Mouse (Mus musculus) CH12.LX (cell line): Measurements from ENCODE around the gene Lsm2. TPM values are rescaled to one million over a fixed set of nuclear protein-coding genes. Genes with fewer than 3 reads are reported as not detected.

ENCODE experiments used
- DNase-seq: peaks from one replicate; pipeline ENCODE4 v3.0.0-alpha.2; 2013; ENCODE audit errors: extremely low read depth
- H3K27ac ChIP-seq: 2 replicates; pipeline ENCODE4 v1.5.1; 2012; ENCODE audit warnings: low read depth, mild to moderate bottlenecking, control low read depth, moderate library complexity; ENCODE audit not compliant: insufficient read depth
- H3K27me3 ChIP-seq: replicated peaks from 2 replicates; pipeline ENCODE3; 2012; ENCODE audit warnings: inconsistent platforms
- H3K36me3 ChIP-seq, 2 experiments: replicated peaks in 1 of 2; 2 replicates each; pipeline versions ENCODE3 to v1.6.1; 2012; ENCODE audit warnings: inconsistent platforms in 1 of 2, low read length in 1 of 2, mild to moderate bottlenecking in 1 of 2, mixed read lengths in 1 of 2, moderate library complexity in 1 of 2; ENCODE audit not compliant: control insufficient read depth in 1 of 2, insufficient read depth in 1 of 2
- H3K4me1 ChIP-seq, 2 experiments: 2 replicates each; pipeline ENCODE4 v1.6.1; 2012; ENCODE audit warnings: inconsistent platforms in 1 of 2, moderate library complexity in 1 of 2; ENCODE audit not compliant: insufficient read depth in 2 of 2, control insufficient read depth in 1 of 2
- H3K4me2 ChIP-seq: 2 replicates; pipeline ENCODE4 v1.6.1; 2012; ENCODE audit warnings: low read depth, mild to moderate bottlenecking, control low read depth; ENCODE audit not compliant: poor library complexity, insufficient read depth, severe bottlenecking
- H3K4me3 ChIP-seq, 3 experiments: fragments of 150-350 bp in 1 of 3; sonication (generic) in 1 of 3; replicated peaks in 1 of 3; 2 replicates each; pipeline versions ENCODE3 to v1.5.1; 2011 to 2012; ENCODE audit warnings: low read depth in 2 of 3, low read length in 2 of 3, mild to moderate bottlenecking in 2 of 3, moderate library complexity in 2 of 3, control low read depth in 1 of 3, improper control_type of control experiment in 1 of 3, inconsistent platforms in 1 of 3, mixed read lengths in 1 of 3; ENCODE audit not compliant: poor library complexity in 1 of 3
- H3K79me2 ChIP-seq: replicated peaks from 2 replicates; pipeline ENCODE4 v1.6.1; 2012; ENCODE audit warnings: mild to moderate bottlenecking, moderate library complexity; ENCODE audit not compliant: control insufficient read depth, poor library complexity, insufficient read depth, severe bottlenecking; ENCODE audit errors: extremely low read depth
- H3K9ac ChIP-seq: 2 replicates; pipeline ENCODE4 v1.6.1; 2012; ENCODE audit warnings: low read depth, mild to moderate bottlenecking, control low read depth, moderate library complexity; ENCODE audit not compliant: insufficient read depth
- H3K9me3 ChIP-seq: replicated peaks from 2 replicates; pipeline ENCODE3; 2012; ENCODE audit warnings: low read length, inconsistent platforms, mixed read lengths
- BHLHE40 ChIP-seq: IDR thresholded peaks from 2 replicates; pipeline ENCODE4 v1.6.1; 2011; ENCODE audit warnings: mild to moderate bottlenecking, low read depth, low read length, improper control_type of control experiment
- CHD2 ChIP-seq: IDR thresholded peaks from 2 replicates; pipeline ENCODE4 v1.6.1; 2011; ENCODE audit warnings: low read length, improper control_type of control experiment
- CTCF ChIP-seq, 2 experiments: IDR thresholded peaks in 1 of 2; conservative IDR thresholded peaks in 1 of 2; 2 replicates each; pipeline ENCODE4 v1.5.1; 2011 to 2012; ENCODE audit warnings: low read depth in 2 of 2, low read length in 2 of 2, improper control_type of control experiment in 1 of 2, inconsistent platforms in 1 of 2, mild to moderate bottlenecking in 1 of 2, moderate library complexity in 1 of 2
- E2F4 ChIP-seq: IDR thresholded peaks from 2 replicates; pipeline ENCODE4 v1.6.1; 2011; ENCODE audit warnings: low read depth, low read length, improper control_type of control experiment; ENCODE audit not compliant: insufficient replicate concordance
- ELF1 ChIP-seq: IDR thresholded peaks from 2 replicates; pipeline ENCODE4 v1.6.1; 2014; ENCODE audit warnings: low read depth, mild to moderate bottlenecking, inconsistent platforms, low read length, improper control_type of control experiment
- EP300 ChIP-seq: IDR thresholded peaks from 2 replicates; pipeline ENCODE4 v1.6.1; 2011; ENCODE audit warnings: low read length, improper control_type of control experiment
- ETS1 ChIP-seq: conservative IDR thresholded peaks from 2 replicates; pipeline ENCODE4 v1.6.1; 2012; ENCODE audit warnings: low read depth, mild to moderate bottlenecking, inconsistent platforms, low read length, improper control_type of control experiment, moderate library complexity
- HCFC1 ChIP-seq: IDR thresholded peaks from 2 replicates; pipeline ENCODE4 v1.6.1; 2012; ENCODE audit warnings: low read depth, mild to moderate bottlenecking, inconsistent platforms, low read length, improper control_type of control experiment
- IRF4 ChIP-seq: IDR thresholded peaks from 2 replicates; pipeline ENCODE4 v1.6.1; 2014; ENCODE audit warnings: low read depth, mild to moderate bottlenecking, inconsistent platforms, low read length, improper control_type of control experiment
- JUND ChIP-seq: conservative IDR thresholded peaks from 2 replicates; pipeline ENCODE4 v1.6.1; 2011; ENCODE audit warnings: low read depth, low read length, improper control_type of control experiment
- KAT2A ChIP-seq: IDR thresholded peaks from 2 replicates; pipeline ENCODE4 v1.6.1; 2012; ENCODE audit warnings: low read length, improper control_type of control experiment, inconsistent platforms; ENCODE audit not compliant: insufficient replicate concordance
- MAFK ChIP-seq: IDR thresholded peaks from 2 replicates; pipeline ENCODE4 v1.6.1; 2011; ENCODE audit warnings: low read length, improper control_type of control experiment; ENCODE audit not compliant: insufficient replicate concordance
- MXI1 ChIP-seq: IDR thresholded peaks from 2 replicates; pipeline ENCODE4 v1.6.1; 2011; ENCODE audit warnings: mild to moderate bottlenecking, low read depth, low read length, improper control_type of control experiment
- MYC ChIP-seq: IDR thresholded peaks from 2 replicates; pipeline ENCODE4 v1.6.1; 2011; ENCODE audit warnings: low read depth, mild to moderate bottlenecking, improper control_type of control experiment, low read length
- NELFE ChIP-seq: IDR thresholded peaks from 2 replicates; pipeline ENCODE4 v1.6.1; 2011; ENCODE audit warnings: low read depth, low read length, improper control_type of control experiment
- NRF1 ChIP-seq: IDR thresholded peaks from 2 replicates; pipeline ENCODE4 v1.6.1; 2014; ENCODE audit warnings: low read depth, mild to moderate bottlenecking, inconsistent platforms, low read length, improper control_type of control experiment, moderate library complexity
- PAX5 ChIP-seq: IDR thresholded peaks from 2 replicates; pipeline ENCODE4 v1.6.1; 2012; ENCODE audit warnings: low read length, inconsistent platforms, mixed read lengths
- POLR2A ChIP-seq: IDR thresholded peaks from 2 replicates; pipeline ENCODE4 v1.6.1; 2011; ENCODE audit warnings: low read depth, mild to moderate bottlenecking, improper control_type of control experiment, low read length
- RAD21 ChIP-seq: IDR thresholded peaks from 2 replicates; pipeline ENCODE4 v1.6.1; 2011; ENCODE audit warnings: low read depth, mild to moderate bottlenecking, low read length, improper control_type of control experiment, moderate library complexity
- RCOR1 ChIP-seq: conservative IDR thresholded peaks from 2 replicates; pipeline ENCODE4 v1.6.1; 2012; ENCODE audit warnings: low read depth, mild to moderate bottlenecking, inconsistent platforms, low read length, improper control_type of control experiment
- SIN3A ChIP-seq: IDR thresholded peaks from 2 replicates; pipeline ENCODE4 v1.6.1; 2012; ENCODE audit warnings: low read length, improper control_type of control experiment, inconsistent platforms
- SMC3 ChIP-seq: IDR thresholded peaks from 2 replicates; pipeline ENCODE4 v1.6.1; 2011; ENCODE audit warnings: low read depth, low read length, improper control_type of control experiment
- TBP ChIP-seq: conservative IDR thresholded peaks from 2 replicates; pipeline ENCODE4 v1.6.1; 2011; ENCODE audit warnings: low read depth, low read length, improper control_type of control experiment
- TCF12 ChIP-seq: IDR thresholded peaks from 2 replicates; pipeline ENCODE4 v1.6.1; 2014; ENCODE audit warnings: low read depth, mild to moderate bottlenecking, inconsistent platforms, low read length, improper control_type of control experiment
- USF1 ChIP-seq: IDR thresholded peaks from 2 replicates; pipeline ENCODE4 v1.6.1; 2014; ENCODE audit warnings: low read depth, mild to moderate bottlenecking, inconsistent platforms, low read length, improper control_type of control experiment
- USF2 ChIP-seq: conservative IDR thresholded peaks from 2 replicates; pipeline ENCODE4 v1.6.1; 2011; ENCODE audit warnings: low read depth, low read length, improper control_type of control experiment
- ZC3H11A ChIP-seq: IDR thresholded peaks from 2 replicates; pipeline ENCODE4 v1.6.1; 2012; ENCODE audit warnings: low read depth, mild to moderate bottlenecking, inconsistent platforms, low read length, improper control_type of control experiment
- ZKSCAN1 ChIP-seq: IDR thresholded peaks from 2 replicates; pipeline ENCODE4 v1.6.1; 2012; ENCODE audit warnings: low read depth, inconsistent platforms, low read length, improper control_type of control experiment, borderline replicate concordance
- ZMIZ1 ChIP-seq: IDR thresholded peaks from 2 replicates; pipeline ENCODE4 v1.6.1; 2012; ENCODE audit warnings: low read depth, mild to moderate bottlenecking, inconsistent platforms, low read length, improper control_type of control experiment
- ZNF384 ChIP-seq: IDR thresholded peaks from 2 replicates; pipeline ENCODE4 v1.6.1; 2012; ENCODE audit warnings: low read depth, low read length, improper control_type of control experiment, inconsistent platforms
- dilution Hi-C: fragments of 300-500 bp; cut with MboI; formaldehyde crosslinking; loops from 2 replicates; pipeline ENCODE4 v1.14.3; 2020; ENCODE audit warnings: low sequenced_read_pairs; ENCODE audit not compliant: extremely low pct_unique_long_range_greater_than_20kb, extremely low pct_ligation_motif_present
- in situ Hi-C: fragments of 300-500 bp; cut with MboI; formaldehyde crosslinking; loops from 3 replicates; pipeline ENCODE4 v1.14.3; 2019; ENCODE audit warnings: low sequenced_read_pairs, low pct_ligation_motif_present, low pct_unique_long_range_greater_than_20kb, mixed read lengths
- polyA plus RNA-seq: library from polyadenylated mRNA; unstranded; fragments of >175 nt; gene quantifications from 2 replicates; pipeline ENCODE4 v1.2.1, GENCODE M21; 2012; ENCODE audit warnings: low read depth; ENCODE audit not compliant: insufficient read length
- total RNA-seq, 2 experiments: library from RNA; depleted of rRNA; stranded (reverse); fragments of 300-350 nt in 1 of 2; fragments of >200 nt in 1 of 2; gene quantifications; 2 replicates each; pipeline ENCODE4 v1.2.3; 2012 to 2014

Gene Lsm2
- total and polyA plus RNA-seq, 3 experiments = 104 to 345 (median 135) TPM

GRCm38 (mm10) chr17:35031880-35032279 lies 50.2 kb downstream of the Lsm2 start:
- TF ChIP-seq ZKSCAN1 = no peak
- TF ChIP-seq EP300 = no peak
- no peak for TF ChIP-seq NRF1
- no peak for TF ChIP-seq NELFE
- no peak for TF ChIP-seq BHLHE40
- no peak for TF ChIP-seq PAX5
- TF ChIP-seq KAT2A = no peak
- no peak for TF ChIP-seq ZC3H11A
- no peak for TF ChIP-seq IRF4
- TF ChIP-seq RCOR1 = no peak
- TF ChIP-seq USF1 = no peak
- no peak for TF ChIP-seq ZNF384
- TF ChIP-seq ETS1 = no peak
- no peak for TF ChIP-seq ELF1
- TF ChIP-seq TCF12 = no peak
- no peak for TF ChIP-seq HCFC1
- no peak for TF ChIP-seq SMC3
- no peak for TF ChIP-seq MYC
- TF ChIP-seq ZMIZ1 = no peak
- no peaks in the 10 kb centered on the region for H3K9me3 ChIP-seq
- no peak overlapping the region for H3K4me3 ChIP-seq
- H3K4me1 ChIP-seq = peaks cover 10 to 49% of the 10 kb centered on the region in 2 experiments
- no peak overlapping the region for H3K9ac ChIP-seq
- H3K79me2 ChIP-seq = no peaks in the 10 kb centered on the region; the same call in 1 of the 2 replicates
- DNase-seq = no peak
- peaks cover 0 to 26% of the 10 kb centered on the region in 2 experiments for H3K36me3 ChIP-seq
- in situ Hi-C loops (no loop called here), dilution Hi-C loops (no loop called here)
- H3K27ac ChIP-seq = no peak overlapping the region
- H3K27me3 ChIP-seq = no peaks in the 10 kb centered on the region
- H3K4me2 ChIP-seq = no peak overlapping the region

GRCm38 (mm10) chr17:35032323-35032870 lies 50.7 kb downstream of the Lsm2 start:
- in situ Hi-C loops (no loop called here), dilution Hi-C loops (no loop called here)
- no peak overlapping the region for H3K9ac ChIP-seq
- no peaks in the 10 kb centered on the region for H3K9me3 ChIP-seq
- H3K4me3 ChIP-seq = no peak overlapping the region
- H3K27ac ChIP-seq = no peak overlapping the region
- TF ChIP-seq HCFC1 (no peak), TBP (no peak), IRF4 (no peak), POLR2A (no peak), NELFE (no peak), MXI1 (no peak), TCF12 (no peak), NRF1 (no peak), MAFK (no peak), SIN3A (no peak), CHD2 (no peak), RAD21 (peak; percentile 10), KAT2A (no peak), ETS1 (no peak), SMC3 (peak; percentile 27; the same call in 1 of the 2 replicates), JUND (no peak), ZC3H11A (no peak), BHLHE40 (no peak), E2F4 (no peak), CTCF (conservative IDR thresholded peaks at IDR 0.05 in 1 of 2, IDR thresholded peaks at IDR 0.05 in 1 of 2; ENCODE audit: low read depth in 2 of 2, low read length in 2 of 2) (peak in 1 of 2 experiments; percentile 40; a peak in 2 of 4 replicates), ZKSCAN1 (no peak), USF2 (no peak)
- H3K27me3 ChIP-seq = no peaks in the 10 kb centered on the region
- H3K36me3 ChIP-seq = peaks cover 0 to 26% of the 10 kb centered on the region in 2 experiments
- peak; percentile 40 for DNase-seq
- H3K4me2 ChIP-seq = no peak overlapping the region
- no peaks in the 10 kb centered on the region for H3K79me2 ChIP-seq
- peaks cover 10 to 49% of the 10 kb centered on the region in 2 experiments for H3K4me1 ChIP-seq
